ENCODE assay signal across 24 mouse cellular contexts in the genomic region with DNA sequence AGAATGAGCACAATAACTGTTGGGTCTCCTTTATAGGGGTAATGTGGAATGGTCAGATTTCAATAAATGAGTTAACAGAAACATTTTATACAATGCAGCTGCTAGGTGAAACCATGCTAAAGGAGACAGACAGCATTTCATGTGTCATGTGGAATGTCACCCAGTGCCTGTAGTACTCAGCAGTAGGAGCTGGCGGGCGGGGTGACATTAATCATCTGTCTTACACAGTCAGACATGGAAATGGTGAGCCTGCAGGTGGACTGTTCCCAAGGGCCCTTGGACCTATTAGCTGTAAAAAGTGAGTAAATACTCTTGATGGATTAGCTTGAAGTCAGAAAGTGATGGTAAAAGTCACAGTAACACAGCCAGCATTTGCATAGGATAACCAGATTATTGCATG. TPM values are rescaled to one million over a fixed set of nuclear protein-coding genes. Genes with fewer than 3 reads are reported as not detected.
DNase-seq lines count a peak whose midpoint lies in the region; ATAC-seq and TF ChIP-seq lines count a peak whose summit lies in the region.
"Had no signal": no experiment of that assay in that cellular context is flagged by ENCODE, and none has a peak within 500 bp of the region (broad histone marks: within the 10 kb centered on the region; RNA-seq: fewer than 3 reads in every experiment).

No protein-coding gene starts in this region.

- ATAC-seq in heart, embryonic 15.5 days (replicated peaks; ENCODE audit: insufficient number of reproducible peaks, insufficient read depth, low FRiP score, low read depth): no peak
- no peak for ATAC-seq in kidney, embryonic 15.5 days (replicated peaks; ENCODE audit: low FRiP score)
- no peak for ATAC-seq in lung, embryonic 16.5 days (ENCODE audit: low read depth)
- peak; percentile 72; the same call in 1 of the 2 replicates for ATAC-seq in stomach, postnatal 0 days (ENCODE audit: low FRiP score, low TSS enrichment)
- ATAC-seq in activated CD4-positive, CD25-positive, alpha-beta regulatory T cell, adult 4 months: no peak
- ATAC-seq: forebrain, embryonic 13.5 days; midbrain, embryonic 15.5 days had no signal

- no peaks in the 10 kb centered on the region for H3K9me3 ChIP-seq in heart, embryonic 15.5 days (replicated peaks)
- H3K9me3 ChIP-seq in heart, embryonic 10.5 days: no peaks in the 10 kb centered on the region
- no peaks in the 10 kb centered on the region for H3K9me3 ChIP-seq in kidney, embryonic 15.5 days (replicated peaks)
- no peaks in the 10 kb centered on the region for H3K9me3 ChIP-seq in lung, embryonic 16.5 days (ENCODE audit: control insufficient read depth, low read length)
- no peaks in the 10 kb centered on the region for H3K9me3 ChIP-seq in stomach, postnatal 0 days (ENCODE audit: control insufficient read depth, low read length)
- H3K9me3 ChIP-seq: embryonic facial prominence, embryonic 12.5 days; forebrain, embryonic 13.5 days; heart, embryonic 12.5 days; midbrain, embryonic 15.5 days; neural tube, embryonic 13.5 days had no signal

- no peaks in the 10 kb centered on the region for H3K27me3 ChIP-seq in heart, embryonic 15.5 days
- no peaks in the 10 kb centered on the region for H3K27me3 ChIP-seq in heart, embryonic 10.5 days (ENCODE audit: insufficient read depth, poor library complexity, severe bottlenecking)
- H3K27me3 ChIP-seq in kidney, embryonic 15.5 days: no peaks in the 10 kb centered on the region
- H3K27me3 ChIP-seq in lung, embryonic 16.5 days (ENCODE audit: control insufficient read depth, insufficient read depth, low read depth, low read length): no peaks in the 10 kb centered on the region
- no peaks in the 10 kb centered on the region for H3K27me3 ChIP-seq in stomach, postnatal 0 days (ENCODE audit: control insufficient read depth, insufficient read depth, low read length)
- H3K27me3 ChIP-seq: embryonic facial prominence, embryonic 12.5 days; forebrain, embryonic 13.5 days; heart, embryonic 12.5 days; midbrain, embryonic 15.5 days; neural tube, embryonic 13.5 days had no signal

- no peaks in the 10 kb centered on the region for H3K36me3 ChIP-seq in heart, embryonic 15.5 days
- H3K36me3 ChIP-seq in heart, embryonic 10.5 days: peaks cover 6% of the 10 kb centered on the region; the same call in 1 of the 2 replicates
- H3K36me3 ChIP-seq in kidney, embryonic 15.5 days: peaks cover 14% of the 10 kb centered on the region; the same call in 1 of the 2 replicates
- no peaks in the 10 kb centered on the region for H3K36me3 ChIP-seq in lung, embryonic 16.5 days (ENCODE audit: control insufficient read depth, insufficient read depth, low read length)
- H3K36me3 ChIP-seq in stomach, postnatal 0 days (ENCODE audit: control insufficient read depth, insufficient read depth, low read length): no peaks in the 10 kb centered on the region
- H3K36me3 ChIP-seq: midbrain, embryonic 15.5 days had no signal

- H3K4me3 ChIP-seq in heart, embryonic 15.5 days: no peak overlapping the region
- no peak overlapping the region for H3K4me3 ChIP-seq in heart, embryonic 10.5 days
- H3K4me3 ChIP-seq in kidney, embryonic 15.5 days (replicated peaks): no peak overlapping the region
- no peak overlapping the region for H3K4me3 ChIP-seq in lung, embryonic 16.5 days (ENCODE audit: low read length)
- H3K4me3 ChIP-seq in stomach, postnatal 0 days (ENCODE audit: low read depth, low read length): no peak overlapping the region
- H3K4me3 ChIP-seq: embryonic facial prominence, embryonic 12.5 days; erythroblast, embryonic 14.5 days; forebrain, embryonic 13.5 days; heart, embryonic 12.5 days; midbrain, embryonic 15.5 days; neural tube, embryonic 13.5 days had no signal

- no peak for TF ChIP-seq CTCF in stomach, postnatal 0 days (IDR thresholded peaks at IDR 0.05; ENCODE audit: low read depth)

- no peak overlapping the region for H3K9ac ChIP-seq in heart, embryonic 15.5 days
- no peak overlapping the region for H3K9ac ChIP-seq in kidney, embryonic 15.5 days
- no peak overlapping the region for H3K9ac ChIP-seq in lung, embryonic 16.5 days (ENCODE audit: low read length)
- no peak overlapping the region for H3K9ac ChIP-seq in stomach, postnatal 0 days (ENCODE audit: low read length)
- H3K9ac ChIP-seq: embryonic facial prominence, embryonic 12.5 days; forebrain, embryonic 13.5 days; heart, embryonic 12.5 days; liver, embryonic 14.5 days; midbrain, embryonic 15.5 days; neural tube, embryonic 13.5 days had no signal

- H3K27ac ChIP-seq in heart, embryonic 15.5 days: peak overlapping the region; percentile 81
- H3K27ac ChIP-seq in heart, embryonic 10.5 days: no peak overlapping the region
- peak overlapping the region; percentile 57; the same call in 1 of the 2 replicates for H3K27ac ChIP-seq in kidney, embryonic 15.5 days
- peak overlapping the region; percentile 86; the same call in 1 of the 2 replicates for H3K27ac ChIP-seq in lung, embryonic 16.5 days (ENCODE audit: low read length)
- peak overlapping the region; percentile 73; the same call in 1 of the 2 replicates for H3K27ac ChIP-seq in stomach, postnatal 0 days (replicated peaks)
- H3K27ac ChIP-seq: embryonic facial prominence, embryonic 12.5 days; forebrain, embryonic 13.5 days; liver, embryonic 14.5 days; macrophage; midbrain, embryonic 15.5 days; neural tube, embryonic 13.5 days had no signal

- DNase-seq in heart, embryonic 10.5 days (ENCODE audit: low spot score): no peak
- DNase-seq in kidney, postnatal 4 days: no peak
- DNase-seq in lung, postnatal 14 days: no peak
- DNase-seq in stomach, postnatal 0 days (ENCODE audit: low spot score): no peak
- DNase-seq: cerebellum, adult 11 months; cerebellum, adult 9-11 months; gastrocnemius, postnatal 36 days; heart, postnatal 4 days; kidney, adult 2 months; layer of hippocampus, postnatal 36 days; thymus, adult 2 months; thymus, postnatal 4 days had no signal

- no peak overlapping the region for H3K4me2 ChIP-seq in heart, embryonic 15.5 days
- no peak overlapping the region for H3K4me2 ChIP-seq in kidney, embryonic 15.5 days
- no peak overlapping the region for H3K4me2 ChIP-seq in lung, embryonic 16.5 days (ENCODE audit: low read depth, low read length)
- no peak overlapping the region for H3K4me2 ChIP-seq in stomach, postnatal 0 days (replicated peaks; ENCODE audit: low read depth)
- H3K4me2 ChIP-seq: embryonic facial prominence, embryonic 12.5 days; forebrain, embryonic 13.5 days; heart, embryonic 12.5 days; midbrain, embryonic 15.5 days; neural tube, embryonic 13.5 days had no signal

- TF ChIP-seq EP300 in stomach, postnatal 0 days (optimal IDR thresholded peaks at IDR 0.05): no peak

- WGBS in heart, embryonic 15.5 days: 85% methylated on average over 2 of the region's 2 CpGs
- 81% methylated on average over 2 of the region's 2 CpGs for WGBS in heart, embryonic 10.5 days
- WGBS in kidney, embryonic 15.5 days: 78% methylated on average over 2 of the region's 2 CpGs
- 79% methylated on average over 2 of the region's 2 CpGs for WGBS in lung, embryonic 16.5 days
- 85% methylated on average over 2 of the region's 2 CpGs for WGBS in stomach, postnatal 0 days

- peaks cover 21% of the 10 kb centered on the region for H3K4me1 ChIP-seq in heart, embryonic 15.5 days (replicated peaks)
- H3K4me1 ChIP-seq in heart, embryonic 10.5 days: peaks cover 11% of the 10 kb centered on the region; the same call in 1 of the 2 replicates
- H3K4me1 ChIP-seq in kidney, embryonic 15.5 days: peaks cover 5% of the 10 kb centered on the region
- H3K4me1 ChIP-seq in lung, embryonic 16.5 days (replicated peaks; ENCODE audit: control insufficient read depth, insufficient read depth, low read length): peaks cover 18% of the 10 kb centered on the region; the same call in 1 of the 2 replicates
- H3K4me1 ChIP-seq in stomach, postnatal 0 days (replicated peaks; ENCODE audit: control insufficient read depth, insufficient read depth): no peaks in the 10 kb centered on the region
- H3K4me1 ChIP-seq: embryonic facial prominence, embryonic 12.5 days; forebrain, embryonic 13.5 days; midbrain, embryonic 15.5 days; neural tube, embryonic 13.5 days had no signal

RNA-seq across cellular contexts. Expression of a gene that starts 46.0 kb away (rescaled TPM):
- polyA plus RNA-seq in heart, embryonic 15.5 days (2015; fragmentation: Nextera tagmentation; extraction: Ambion mirVana): 23.0 and 29.7 TPM in 2 replicates
- 12.2 and 16.4 TPM in 2 replicates for polyA plus RNA-seq in heart, embryonic 10.5 days (2016; fragmentation: Nextera tagmentation; extraction: Ambion mirVana)
- polyA plus RNA-seq in kidney, embryonic 15.5 days (2015; fragmentation: Nextera tagmentation; extraction: Ambion mirVana): 29.2 and 30.6 TPM in 2 replicates
- polyA plus RNA-seq in lung, embryonic 16.5 days (2015; fragmentation: Nextera tagmentation; extraction: Ambion mirVana): 76.1 and 83.5 TPM in 2 replicates
- 31.0 and 36.2 TPM in 2 replicates for polyA plus RNA-seq in stomach, postnatal 0 days (2015; fragmentation: Nextera tagmentation; extraction: Ambion mirVana)
- under 1 TPM; 0.56 to 0.78 TPM for polyA plus RNA-seq in activated CD4-positive, CD25-positive, alpha-beta regulatory T cell, adult 4 months (2017; shearing (Covaris generic))

RNA-seq across cellular contexts. Expression of a gene that starts 47.6 kb away (rescaled TPM):
- polyA plus RNA-seq in heart, embryonic 15.5 days (2015; fragmentation: Nextera tagmentation; extraction: Ambion mirVana): 62.6 and 63.6 TPM in 2 replicates
- polyA plus RNA-seq in heart, embryonic 10.5 days (2016; fragmentation: Nextera tagmentation; extraction: Ambion mirVana): 60.0 and 60.7 TPM in 2 replicates
- 69.3 and 71.1 TPM in 2 replicates for polyA plus RNA-seq in kidney, embryonic 15.5 days (2015; fragmentation: Nextera tagmentation; extraction: Ambion mirVana)
- 73.5 and 75.4 TPM in 2 replicates for polyA plus RNA-seq in lung, embryonic 16.5 days (2015; fragmentation: Nextera tagmentation; extraction: Ambion mirVana)
- 33.7 and 34.0 TPM in 2 replicates for polyA plus RNA-seq in stomach, postnatal 0 days (2015; fragmentation: Nextera tagmentation; extraction: Ambion mirVana)
- 10 to 100 TPM; 47.5 to 55.6 TPM for polyA plus RNA-seq in activated CD4-positive, CD25-positive, alpha-beta regulatory T cell, adult 4 months (2017; shearing (Covaris generic))

RNA-seq across cellular contexts. Expression of a gene that starts 48.0 kb away (rescaled TPM):
- 32.4 and 38.6 TPM in 2 replicates for polyA plus RNA-seq in heart, embryonic 15.5 days (2015; fragmentation: Nextera tagmentation; extraction: Ambion mirVana)
- 29.9 and 35.0 TPM in 2 replicates for polyA plus RNA-seq in heart, embryonic 10.5 days (2016; fragmentation: Nextera tagmentation; extraction: Ambion mirVana)
- 26.7 and 28.6 TPM in 2 replicates for polyA plus RNA-seq in kidney, embryonic 15.5 days (2015; fragmentation: Nextera tagmentation; extraction: Ambion mirVana)
- polyA plus RNA-seq in lung, embryonic 16.5 days (2015; fragmentation: Nextera tagmentation; extraction: Ambion mirVana): 30.3 TPM in 2 replicates
- 19.2 and 21.0 TPM in 2 replicates for polyA plus RNA-seq in stomach, postnatal 0 days (2015; fragmentation: Nextera tagmentation; extraction: Ambion mirVana)
- polyA plus RNA-seq in activated CD4-positive, CD25-positive, alpha-beta regulatory T cell, adult 4 months (2017; shearing (Covaris generic)): 10 to 100 TPM in 1 of 2 experiments, 1 to 10 TPM in 1; 9.4 to 16.3 TPM
